Mouse (Mus musculus) adipocyte (in vitro differentiated cells): ENCODE results near the gene Smok3b.

Experiments
- DNase-seq: peaks from one replicate; pipeline ENCODE4 v3.0.0-alpha.2; 2016; ENCODE audit warnings: low spot score

Smok3b gene

GRCm38 (mm10) chr5:138085421-138085911 is 64.2 kb downstream of the Smok3b start:
- DNase-seq = peak; percentile 65

DNA sequence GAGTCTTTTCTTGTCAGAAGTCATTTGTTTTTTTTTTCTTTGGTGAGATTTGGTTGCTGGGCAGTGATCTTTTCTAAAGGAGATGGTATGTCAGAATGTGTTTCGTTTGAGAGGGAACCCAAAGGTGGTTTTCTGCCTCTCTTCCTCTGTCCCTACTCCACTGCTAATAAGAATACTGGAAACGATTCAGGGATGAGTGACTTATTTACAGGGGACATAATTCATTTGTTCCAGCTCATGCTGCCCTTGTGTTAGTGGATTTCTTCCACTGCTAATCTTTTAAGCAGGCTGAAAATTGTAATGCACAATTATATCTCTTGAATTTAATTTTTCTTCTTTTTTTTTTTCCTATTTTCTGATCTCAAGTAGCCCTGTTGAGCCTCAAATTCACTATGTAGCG is 65.6 kb downstream of the Smok3b start:
- no peak for DNase-seq

DNA sequence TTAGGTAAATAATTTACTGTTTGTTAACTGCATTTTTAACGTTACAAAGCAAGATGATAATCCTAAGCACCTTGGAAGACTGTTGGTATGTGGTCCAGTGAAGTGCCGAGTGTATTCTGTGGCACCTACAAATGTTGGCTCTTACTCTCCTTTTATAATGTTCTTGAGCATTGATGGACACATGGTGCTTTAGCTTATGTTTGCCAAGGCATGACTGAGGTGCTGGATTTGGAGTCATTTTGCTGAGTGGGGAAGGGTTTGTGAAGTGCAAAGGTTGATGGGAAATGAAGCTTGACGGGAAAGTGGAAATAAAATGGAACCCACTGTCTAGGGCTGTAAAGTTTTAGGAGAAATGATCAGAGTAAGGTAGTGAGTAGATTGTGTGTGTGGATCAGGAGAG is 67.1 kb downstream of the Smok3b start:
- no peak for DNase-seq

- DNase-seq = no peak
Measured at GRCm38 (mm10) chr5:138089108-138089551, 67.9 kb downstream of the Smok3b start.

- peak; percentile 31 for DNase-seq
Measured at GRCm38 (mm10) chr5:138090271-138090670, 69.0 kb downstream of the Smok3b start.

DNA sequence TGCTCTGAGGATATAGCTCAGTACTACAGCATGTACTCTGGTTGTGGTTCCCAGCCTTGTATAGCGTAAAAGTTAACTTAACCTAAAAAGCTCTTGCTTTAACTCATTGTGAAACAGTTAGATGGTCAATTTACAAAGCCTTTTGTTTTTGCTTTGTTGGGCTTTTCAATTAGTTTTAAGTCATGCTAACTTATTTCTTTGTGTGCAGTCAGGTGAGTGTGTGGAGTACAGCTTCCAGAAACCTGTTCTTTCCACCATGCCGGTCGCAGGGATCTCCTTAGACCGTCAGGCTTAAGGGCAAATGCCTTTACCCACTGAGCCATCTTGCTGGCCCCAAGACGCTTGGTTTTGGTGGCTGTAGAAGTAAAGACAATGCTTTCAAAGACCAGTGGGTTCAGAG is 69.5 kb downstream of the Smok3b start:
- DNase-seq = no peak

DNA sequence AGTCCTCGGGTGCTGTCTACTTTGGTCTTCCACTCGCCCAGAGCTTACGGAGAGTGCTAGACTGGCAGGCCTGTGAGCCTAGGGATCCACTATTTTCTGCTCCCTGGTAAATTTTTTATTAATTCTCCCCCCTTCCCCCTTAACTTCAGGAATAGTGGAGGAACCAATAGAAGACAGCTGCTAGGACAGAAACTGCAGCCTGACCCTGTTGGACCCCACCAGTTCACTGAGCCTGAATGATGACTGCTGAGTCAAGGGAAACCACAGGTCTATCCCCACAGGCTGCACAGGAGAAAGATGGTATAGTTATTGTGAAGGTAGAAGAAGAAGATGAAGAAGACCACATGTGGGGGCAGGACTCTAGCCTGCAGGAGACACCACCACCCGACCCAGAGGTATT is 71.5 kb downstream of the Smok3b start:
- no peak for DNase-seq

DNA sequence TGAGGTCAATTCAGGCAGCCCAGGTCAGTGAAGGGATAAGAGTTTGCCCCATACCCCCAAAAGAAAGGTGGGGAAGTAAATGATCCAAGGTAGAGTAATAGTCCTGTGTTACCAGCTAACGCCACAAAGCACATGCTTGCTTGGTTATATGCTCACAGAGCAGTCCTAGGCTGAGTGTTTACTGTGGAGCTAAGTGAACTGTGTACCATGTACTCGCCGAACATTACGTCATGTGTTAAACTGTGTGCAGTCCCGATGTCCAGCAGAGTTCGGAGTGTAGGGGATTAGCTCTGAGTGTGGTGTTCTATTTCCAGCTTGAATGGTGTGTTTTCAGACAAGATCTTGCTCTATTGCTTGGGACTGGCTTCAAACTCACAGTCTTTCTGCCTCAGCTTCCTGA is 73.2 kb downstream of the Smok3b start:
- DNase-seq = no peak
